In the genomic region with DNA sequence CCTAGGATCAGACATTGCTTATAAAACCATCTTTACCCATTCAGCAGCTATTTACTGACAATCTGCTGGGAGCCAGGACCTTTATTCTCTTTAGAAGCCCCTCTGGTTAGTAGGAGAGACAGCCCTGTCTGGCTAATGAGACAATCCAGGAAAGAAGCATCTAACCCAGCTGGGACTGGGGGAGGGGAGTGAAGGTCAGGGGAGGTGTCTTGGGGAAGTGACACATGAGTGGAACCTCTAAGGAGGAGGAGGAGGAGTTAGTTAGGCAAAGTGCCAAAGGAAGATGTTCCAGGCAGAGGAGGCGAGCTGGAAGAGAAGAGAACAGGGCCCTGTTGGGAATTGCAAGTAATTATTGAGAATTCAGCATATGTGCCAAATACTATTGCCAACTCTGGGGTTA, we compare ENCODE assay signal across 21 mouse cellular contexts. TPM values are rescaled to one million over a fixed set of nuclear protein-coding genes. Genes with fewer than 3 reads are reported as not detected.
A peak's percentile ranks its signal among the peaks of the same experiment; 100 is the strongest.
DNase-seq lines count a peak whose midpoint lies in the region; ATAC-seq and TF ChIP-seq lines count a peak whose summit lies in the region.
"Had no signal": no experiment of that assay in that cellular context is flagged by ENCODE, and none has a peak within 500 bp of the region (broad histone marks: within the 10 kb centered on the region; RNA-seq: fewer than 3 reads in every experiment).

No protein-coding gene starts in this region.

- H3K27me3 ChIP-seq in embryonic facial prominence, embryonic 14.5 days (replicated peaks; ENCODE audit: control insufficient read depth, insufficient read depth, low read length): no peaks in the 10 kb centered on the region
- H3K27me3 ChIP-seq in embryonic facial prominence, embryonic 10.5 days (replicated peaks; ENCODE audit: low read depth, poor library complexity, severe bottlenecking): no peaks in the 10 kb centered on the region
- no peaks in the 10 kb centered on the region for H3K27me3 ChIP-seq in lung, embryonic 14.5 days (ENCODE audit: insufficient read depth, low read length)
- H3K27me3 ChIP-seq: kidney, embryonic 15.5 days had no signal

- no peaks in the 10 kb centered on the region for H3K36me3 ChIP-seq in embryonic facial prominence, embryonic 14.5 days (ENCODE audit: control insufficient read depth, insufficient read depth, low read length)
- H3K36me3 ChIP-seq in embryonic facial prominence, embryonic 10.5 days (replicated peaks): no peaks in the 10 kb centered on the region
- H3K36me3 ChIP-seq in lung, embryonic 14.5 days (ENCODE audit: insufficient read depth): no peaks in the 10 kb centered on the region
- H3K36me3 ChIP-seq: kidney, embryonic 15.5 days; limb, embryonic 10.5 days had no signal

- no peak overlapping the region for H3K4me3 ChIP-seq in embryonic facial prominence, embryonic 14.5 days (ENCODE audit: low read depth, low read length)
- no peak overlapping the region for H3K4me3 ChIP-seq in embryonic facial prominence, embryonic 10.5 days
- no peak overlapping the region for H3K4me3 ChIP-seq in lung, embryonic 14.5 days (ENCODE audit: low read depth, low read length)
- H3K4me3 ChIP-seq: gastrocnemius, adult 2 months; kidney, embryonic 15.5 days; limb, embryonic 10.5 days had no signal

- ATAC-seq in embryonic facial prominence, embryonic 14.5 days (ENCODE audit: low read depth): no peak
- no peak for ATAC-seq in lung, embryonic 14.5 days (ENCODE audit: insufficient read depth)
- ATAC-seq: hindbrain, embryonic 16.5 days; intestine, embryonic 16.5 days had no signal

- 42% methylated on average over 1 of the region's 1 CpGs for WGBS in embryonic facial prominence, embryonic 14.5 days
- 71% methylated on average over 1 of the region's 1 CpGs for WGBS in embryonic facial prominence, embryonic 10.5 days
- WGBS in lung, embryonic 14.5 days: 44% methylated on average over 1 of the region's 1 CpGs

- no peak for TF ChIP-seq CTCF in lung, embryonic 14.5 days (IDR thresholded peaks at IDR 0.05; ENCODE audit: low read depth)

- H3K4me1 ChIP-seq in embryonic facial prominence, embryonic 14.5 days (ENCODE audit: control insufficient read depth, insufficient read depth, low read length): no peaks in the 10 kb centered on the region
- H3K4me1 ChIP-seq in embryonic facial prominence, embryonic 10.5 days: peaks cover 2% of the 10 kb centered on the region; the same call in 1 of the 2 replicates
- no peaks in the 10 kb centered on the region for H3K4me1 ChIP-seq in lung, embryonic 14.5 days (ENCODE audit: insufficient read depth)
- H3K4me1 ChIP-seq: kidney, embryonic 15.5 days; limb, embryonic 10.5 days had no signal

- peak; percentile 17 for DNase-seq in embryonic facial prominence, embryonic 14.5 days (ENCODE audit: low spot score)
- DNase-seq in embryonic facial prominence, embryonic 10.5 days (ENCODE audit: low spot score): no peak
- peak; percentile 58 for DNase-seq in lung, embryonic 14.5 days
- no peak for DNase-seq in lung, adult 18-20 months
- peak; percentile 75 for DNase-seq in 416B (ENCODE audit: low read depth)
- DNase-seq in Muller cell, postnatal 12 days (ENCODE audit: inconsistent ontology term): peak; percentile 54
- DNase-seq in layer of hippocampus, postnatal 25 days (ENCODE audit: extremely low spot score in 1 of 2, low spot score in 1 of 2): no peak
- no peak for DNase-seq in neural tube, embryonic 10.5 days (ENCODE audit: extremely low spot score, low spot score)
- DNase-seq: B cell, adult 2 months; cerebellum, adult 8-10 months; gastrocnemius, adult 2 months; heart, adult 18-20 months; midbrain, embryonic 14.5 days; right cerebral cortex, postnatal 14 days; spleen, adult 18-20 months; thymus, postnatal 25 days had no signal

- H3K9ac ChIP-seq in embryonic facial prominence, embryonic 14.5 days (ENCODE audit: low read depth, low read length): no peak overlapping the region
- no peak overlapping the region for H3K9ac ChIP-seq in lung, embryonic 14.5 days
- H3K9ac ChIP-seq: kidney, embryonic 15.5 days had no signal

- no peak overlapping the region for H3K4me2 ChIP-seq in embryonic facial prominence, embryonic 14.5 days (ENCODE audit: low read depth, low read length)
- no peak overlapping the region for H3K4me2 ChIP-seq in lung, embryonic 14.5 days
- H3K4me2 ChIP-seq: kidney, embryonic 15.5 days had no signal

- H3K9me3 ChIP-seq in embryonic facial prominence, embryonic 14.5 days (ENCODE audit: control insufficient read depth, low read length): no peaks in the 10 kb centered on the region
- no peaks in the 10 kb centered on the region for H3K9me3 ChIP-seq in embryonic facial prominence, embryonic 10.5 days
- no peaks in the 10 kb centered on the region for H3K9me3 ChIP-seq in lung, embryonic 14.5 days (ENCODE audit: low read depth, low read length)
- H3K9me3 ChIP-seq: kidney, embryonic 15.5 days; limb, embryonic 10.5 days had no signal

- no peak overlapping the region for H3K27ac ChIP-seq in embryonic facial prominence, embryonic 14.5 days (replicated peaks; ENCODE audit: low read depth, low read length)
- no peak overlapping the region for H3K27ac ChIP-seq in embryonic facial prominence, embryonic 10.5 days (replicated peaks)
- H3K27ac ChIP-seq in lung, embryonic 14.5 days (ENCODE audit: low read depth): no peak overlapping the region
- H3K27ac ChIP-seq: gastrocnemius, adult 2 months; kidney, embryonic 15.5 days; limb, embryonic 10.5 days; macrophage had no signal

RNA-seq across cellular contexts. Expression of gene Dglucy, which starts 25.1 kb away (rescaled TPM):
- 4.4 and 4.9 TPM in 2 replicates for polyA plus RNA-seq in embryonic facial prominence, embryonic 14.5 days (2014; fragmentation: Nextera tagmentation; extraction: Ambion mirVana)
- polyA plus RNA-seq in embryonic facial prominence, embryonic 10.5 days (2016; fragmentation: Nextera tagmentation; extraction: Ambion mirVana): 0.24 TPM in 1 of 2 replicates, not detected in the other
- polyA plus RNA-seq in lung, embryonic 14.5 days (2014; fragmentation: Nextera tagmentation; extraction: Ambion mirVana): 3.8 and 4.4 TPM in 2 replicates
- 1 to 10 TPM; 6.4 to 7.4 TPM for total RNA-seq in layer of hippocampus, postnatal 25 days (2021)

RNA-seq across cellular contexts. Expression of gene Rps6ka5, which starts 26.9 kb away (rescaled TPM):
- 4.8 and 5.2 TPM in 2 replicates for polyA plus RNA-seq in embryonic facial prominence, embryonic 14.5 days (2014; fragmentation: Nextera tagmentation; extraction: Ambion mirVana)
- 3.6 and 3.7 TPM in 2 replicates for polyA plus RNA-seq in embryonic facial prominence, embryonic 10.5 days (2016; fragmentation: Nextera tagmentation; extraction: Ambion mirVana)
- polyA plus RNA-seq in lung, embryonic 14.5 days (2014; fragmentation: Nextera tagmentation; extraction: Ambion mirVana): 4.5 and 4.9 TPM in 2 replicates
- 10 to 100 TPM; 20.9 to 22.4 TPM for total RNA-seq in layer of hippocampus, postnatal 25 days (2021)

Comparison
In these comparisons a context has a peak if more than half of its experiments do, and no peak if none do; other contexts are left out.
1. DNase-seq: peak in embryonic facial prominence, embryonic 14.5 days (single experiment), lung, embryonic 14.5 days (single experiment), 416B (single experiment) and Muller cell, postnatal 12 days (single experiment); none in embryonic facial prominence, embryonic 10.5 days (single experiment), lung, adult 18-20 months (0 of 2), layer of hippocampus, postnatal 25 days (0 of 2) and neural tube, embryonic 10.5 days (single experiment).